Mouse (Mus musculus): Measurements from ENCODE around the gene Plekhh2.

DNA sequence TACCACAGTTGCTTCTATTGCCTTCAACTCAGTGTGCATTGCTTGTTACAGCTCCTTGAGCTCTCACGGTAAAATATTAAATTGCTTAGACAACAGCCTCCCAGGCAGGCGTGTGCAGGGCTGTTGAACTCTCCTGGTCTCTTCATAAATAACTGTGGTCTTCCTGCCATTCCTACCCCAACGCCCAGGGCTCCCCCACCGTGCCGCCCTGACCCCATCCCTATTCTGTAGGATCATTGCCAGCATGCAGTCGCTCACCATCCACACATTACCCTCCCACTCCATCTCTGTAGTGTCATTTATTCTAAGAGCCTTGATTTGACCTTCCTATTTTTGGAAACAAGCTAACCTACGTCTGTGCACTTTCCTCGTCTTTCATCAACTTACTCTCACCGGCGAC is 153.4 kb downstream of the Plekhh2 start:
- TF ChIP-seq CTCF (IDR thresholded peaks at IDR 0.05; ENCODE audit: low read depth, low read length) (no peak), POLR2A (IDR thresholded peaks at IDR 0.05; ENCODE audit: extremely low read depth, insufficient read depth, low read length) (no peak)

Data from liver, adult 2 months (tissue).